Mouse (Mus musculus) liver, adult 2 months (tissue): ENCODE results near the gene Babam2.

Experiments used
- CTCF ChIP-seq: fragments of 200-500 bp; IDR thresholded peaks from 2 replicates; pipeline ENCODE4 v1.5.1; 2011; ENCODE audit warnings: low read depth, low read length, control low read depth
- POLR2A ChIP-seq: fragments of 200-500 bp; IDR thresholded peaks from 2 replicates; pipeline ENCODE4 v1.6.1; 2011; ENCODE audit warnings: low read length, control low read depth; ENCODE audit not compliant: insufficient read depth; ENCODE audit errors: extremely low read depth

GRCm38 (mm10) chr5:31758310-31759091 is 61.0 kb downstream of the Babam2 start:
- no peak for TF ChIP-seq POLR2A
- no peak for TF ChIP-seq CTCF
